Mouse (Mus musculus) midbrain, embryonic 12.5 days (tissue): ENCODE data around the gene Plcb3. TPM values are rescaled to one million over a fixed set of nuclear protein-coding genes. Genes with fewer than 3 reads are reported as not detected.

Experiments used
- ATAC-seq: fragments of 200-750 bp; cut with Nextera tagmentation; 2 replicates; pipeline ENCODE4 v1.8.0; 2017; ENCODE audit warnings: low read depth, moderate TSS enrichment, moderate library complexity; ENCODE audit not compliant: low FRiP score
- H3K27ac ChIP-seq: fragments of 300-500 bp; sonication (generic); replicated peaks from 2 replicates; pipeline ENCODE4 v1.5.1; 2016; ENCODE audit warnings: mild to moderate bottlenecking
- H3K27me3 ChIP-seq: fragments of 300-500 bp; sonication (generic); 2 replicates; pipeline ENCODE4 v1.6.1; 2016; ENCODE audit warnings: mild to moderate bottlenecking
- H3K36me3 ChIP-seq: fragments of 300-500 bp; sonication (generic); 2 replicates; pipeline ENCODE4 v1.6.1; 2016
- H3K4me1 ChIP-seq: fragments of 300-500 bp; sonication (generic); 2 replicates; pipeline ENCODE4 v1.6.1; 2016
- H3K4me2 ChIP-seq: fragments of 300-500 bp; sonication (generic); replicated peaks from 2 replicates; pipeline ENCODE4 v1.6.1; 2016; ENCODE audit warnings: mild to moderate bottlenecking, moderate library complexity
- H3K4me3 ChIP-seq: fragments of 300-500 bp; sonication (generic); 2 replicates; pipeline ENCODE4 v1.5.1; 2016; ENCODE audit warnings: mild to moderate bottlenecking
- H3K9ac ChIP-seq: fragments of 300-500 bp; sonication (generic); replicated peaks from 2 replicates; pipeline ENCODE4 v1.6.1; 2016; ENCODE audit warnings: mild to moderate bottlenecking, moderate library complexity
- H3K9me3 ChIP-seq: fragments of 300-500 bp; sonication (generic); 2 replicates; pipeline ENCODE4 v1.6.1; 2016; ENCODE audit warnings: mild to moderate bottlenecking
- WGBS: fragments of 180-500 bp; shearing (Covaris S2); methylation state at CpG from one replicate; pipeline ENCODE4 v1.1.7; 2016; 5-methylcytosine and 5-hydroxymethylcytosine counted together
- polyA plus RNA-seq: library from polyadenylated mRNA; unstranded; fragments of >200 nt; fragmentation: Nextera tagmentation; extraction: Ambion mirVana; gene quantifications from 2 replicates; pipeline ENCODE4 v1.2.1, GENCODE M21; 2016

The Plcb3 gene
- polyA plus RNA-seq, 1 experiment from 2014 or later: 22.5 TPM

DNA sequence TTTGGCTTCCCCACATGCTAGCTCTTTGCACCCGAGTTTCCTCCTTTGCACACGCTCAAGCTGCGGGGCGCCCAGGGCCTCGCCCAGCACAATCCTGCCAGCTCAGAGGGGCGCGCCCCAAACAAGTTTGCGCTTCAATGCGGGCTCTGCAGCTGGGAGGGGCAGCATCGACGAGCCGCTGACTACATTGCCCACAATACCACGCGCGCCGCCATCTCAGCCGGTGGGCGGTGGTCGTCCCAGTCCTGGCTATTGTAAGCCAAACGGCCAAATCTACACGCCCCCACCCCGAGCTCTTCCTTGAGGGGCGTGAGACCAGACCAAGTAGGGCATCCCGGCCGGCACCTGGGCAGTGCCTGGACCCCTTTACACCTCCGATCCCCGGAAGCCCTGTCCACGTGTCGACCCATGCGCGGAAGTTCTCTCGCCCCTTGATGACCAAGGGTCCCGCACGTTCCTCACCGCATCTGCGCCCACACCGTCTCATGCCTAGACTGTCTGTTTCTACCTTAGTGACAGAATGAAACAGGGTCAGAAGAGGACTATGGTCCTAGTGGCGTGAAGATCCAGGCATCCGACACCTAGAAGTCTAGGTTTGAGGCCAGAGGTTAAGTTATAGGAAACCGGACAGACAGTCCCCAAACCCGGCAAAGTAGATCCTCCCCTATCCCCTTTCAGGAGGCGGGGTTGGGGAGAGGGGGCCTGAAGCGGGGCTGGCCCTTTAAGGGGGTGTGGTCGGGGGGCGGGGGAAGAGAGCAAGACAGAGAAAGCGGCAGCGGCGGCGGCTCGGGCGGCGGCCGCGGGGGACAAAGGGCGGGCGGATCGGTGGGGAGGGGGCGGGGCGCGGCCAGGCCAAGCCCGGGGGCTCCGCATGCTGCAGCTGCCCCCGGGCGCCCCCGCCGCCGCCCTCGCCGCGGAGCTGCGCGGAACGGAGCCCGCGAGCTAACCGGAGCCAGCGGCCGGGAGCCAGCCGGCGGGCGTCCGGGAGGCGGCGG is 1.8 kb downstream of the Plcb3 start, which contains the start of gene Ppp1r14b:
Ppp1r14b (plus strand) TSS at position 758 of the 995 bp plus-strand sequence.
- Histone ChIP-seq H3K27me3 (peaks cover 37% of the 10 kb centered on the region), H3K9me3 (no peaks in the 10 kb centered on the region), H3K27ac (peak within 1 kb of the TSS; percentile 95), H3K9ac (peak within 1 kb of the TSS; percentile 92), H3K4me2 (peak within 1 kb of the TSS; percentile 94), H3K36me3 (peaks cover 19% of the 10 kb centered on the region), H3K4me1 (peaks cover 58% of the 10 kb centered on the region), H3K4me3 (peak within 1 kb of the TSS; percentile 78)
- ATAC-seq: peak; percentile 69
- under 1% methylated on average over 76 of the region's 84 CpGs for WGBS

DNA sequence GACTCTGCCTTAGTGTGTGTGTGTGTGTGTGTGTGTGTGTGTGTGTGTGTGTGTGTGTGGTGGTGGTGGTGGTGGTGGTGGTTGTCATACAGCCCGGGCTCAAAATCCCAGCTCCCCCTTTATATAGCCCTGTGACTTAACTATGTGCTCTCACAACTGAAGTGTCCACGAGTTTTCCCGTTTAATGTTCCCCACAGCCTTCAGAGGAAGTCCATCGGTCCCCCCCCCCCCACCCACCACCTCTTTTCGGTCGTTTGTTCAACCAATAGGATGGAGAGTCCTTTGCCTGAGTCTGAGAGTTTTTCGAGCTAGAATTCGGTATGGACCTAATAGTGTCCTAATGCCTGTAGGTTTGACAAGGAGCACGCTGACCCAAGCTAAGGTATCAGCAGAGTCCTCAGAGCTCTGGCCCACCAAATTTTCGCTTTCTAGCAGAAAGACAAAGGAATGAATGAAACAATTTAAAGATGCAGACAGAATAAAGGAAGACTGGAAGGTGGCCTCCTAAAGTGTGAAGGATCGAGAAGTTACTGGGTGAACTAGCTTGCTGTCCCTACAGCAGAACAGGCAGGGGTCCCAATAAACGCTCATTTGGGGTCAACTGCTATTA is 2.6 kb downstream of the Plcb3 start:
- no peak for ATAC-seq
- H3K27me3 ChIP-seq: peaks cover 45% of the 10 kb centered on the region
- H3K4me3 ChIP-seq: peak overlapping the region; percentile 78
- peak overlapping the region; percentile 95; the same call in 1 of the 2 replicates for H3K27ac ChIP-seq
- H3K9ac ChIP-seq: peak overlapping the region; percentile 92
- H3K36me3 ChIP-seq: peaks cover 19% of the 10 kb centered on the region
- peak overlapping the region; percentile 94 for H3K4me2 ChIP-seq
- WGBS: 36% methylated on average over 11 of the region's 12 CpGs
- H3K9me3 ChIP-seq: no peaks in the 10 kb centered on the region
- peaks cover 56% of the 10 kb centered on the region for H3K4me1 ChIP-seq

DNA sequence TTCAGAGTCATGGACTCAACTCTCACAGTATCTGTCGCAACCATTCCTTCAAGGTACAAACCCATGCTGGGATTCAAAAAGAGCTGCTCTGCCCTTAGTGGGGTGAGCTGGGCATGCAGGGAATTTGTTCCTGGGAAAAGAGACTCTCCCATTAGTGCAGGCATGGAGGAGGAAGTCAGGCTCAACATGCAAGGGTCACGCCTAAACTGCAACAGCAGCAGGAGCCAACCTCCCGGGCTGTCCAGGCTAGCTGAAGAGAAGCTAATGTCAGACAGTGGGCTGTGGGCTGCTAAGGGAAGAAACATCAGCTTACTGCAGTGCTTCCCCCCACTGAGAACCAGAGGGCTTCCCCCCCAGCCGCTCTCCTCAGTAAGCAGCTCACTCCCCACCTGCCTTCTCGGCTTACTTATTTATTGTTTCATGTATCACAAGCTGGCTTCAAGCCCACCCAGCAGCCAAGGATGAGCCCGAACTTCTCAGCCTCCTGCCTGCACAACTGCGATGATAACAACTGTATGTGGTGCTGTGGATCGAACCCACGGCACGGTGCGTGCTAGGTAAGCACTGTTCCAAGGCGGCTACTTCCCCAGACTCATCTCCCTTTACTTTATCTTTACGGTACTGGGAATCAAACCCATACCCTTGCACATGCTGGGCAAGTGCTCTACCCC is 3.9 kb downstream of the Plcb3 start:
- Histone ChIP-seq H3K9ac (no peak overlapping the region), H3K4me2 (no peak overlapping the region), H3K4me3 (no peak overlapping the region), H3K27me3 (peaks cover 57% of the 10 kb centered on the region), H3K4me1 (peaks cover 43% of the 10 kb centered on the region), H3K27ac (no peak overlapping the region), H3K9me3 (no peaks in the 10 kb centered on the region), H3K36me3 (peaks cover 9% of the 10 kb centered on the region)
- no peak for ATAC-seq
- 81% methylated on average over 13 of the region's 13 CpGs for WGBS

DNA sequence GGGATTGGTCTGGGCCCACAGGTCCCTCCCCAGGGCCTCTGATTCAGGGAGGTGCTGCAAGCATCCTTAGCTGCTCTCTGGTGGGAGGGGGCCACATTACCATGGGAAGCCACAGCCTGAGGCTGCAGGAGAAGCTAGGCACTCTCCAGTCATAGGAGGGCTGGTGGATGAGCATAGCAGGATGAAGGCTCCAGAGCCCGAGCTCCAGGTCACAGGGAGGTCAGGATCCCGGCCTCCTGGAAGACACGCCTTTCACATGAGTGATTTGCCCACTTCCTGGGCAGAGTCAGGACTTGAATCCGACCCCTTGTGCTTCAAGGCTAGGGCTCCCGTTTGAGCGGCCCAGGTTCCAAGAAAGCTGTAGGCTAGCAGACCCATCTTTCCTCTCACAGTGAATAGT is 4.6 kb downstream of the Plcb3 start:
- H3K9ac ChIP-seq: no peak overlapping the region
- WGBS: 51% methylated on average over 6 of the region's 6 CpGs
- peaks cover 37% of the 10 kb centered on the region for H3K4me1 ChIP-seq
- H3K4me2 ChIP-seq: no peak overlapping the region
- H3K9me3 ChIP-seq: no peaks in the 10 kb centered on the region
- peaks cover 57% of the 10 kb centered on the region for H3K27me3 ChIP-seq
- no peak overlapping the region for H3K27ac ChIP-seq
- H3K4me3 ChIP-seq: no peak overlapping the region
- 0 out of 2 replicates have a peak, but pooled peaks cover 3% of the 10 kb centered on the region for H3K36me3 ChIP-seq
- ATAC-seq: no peak

DNA sequence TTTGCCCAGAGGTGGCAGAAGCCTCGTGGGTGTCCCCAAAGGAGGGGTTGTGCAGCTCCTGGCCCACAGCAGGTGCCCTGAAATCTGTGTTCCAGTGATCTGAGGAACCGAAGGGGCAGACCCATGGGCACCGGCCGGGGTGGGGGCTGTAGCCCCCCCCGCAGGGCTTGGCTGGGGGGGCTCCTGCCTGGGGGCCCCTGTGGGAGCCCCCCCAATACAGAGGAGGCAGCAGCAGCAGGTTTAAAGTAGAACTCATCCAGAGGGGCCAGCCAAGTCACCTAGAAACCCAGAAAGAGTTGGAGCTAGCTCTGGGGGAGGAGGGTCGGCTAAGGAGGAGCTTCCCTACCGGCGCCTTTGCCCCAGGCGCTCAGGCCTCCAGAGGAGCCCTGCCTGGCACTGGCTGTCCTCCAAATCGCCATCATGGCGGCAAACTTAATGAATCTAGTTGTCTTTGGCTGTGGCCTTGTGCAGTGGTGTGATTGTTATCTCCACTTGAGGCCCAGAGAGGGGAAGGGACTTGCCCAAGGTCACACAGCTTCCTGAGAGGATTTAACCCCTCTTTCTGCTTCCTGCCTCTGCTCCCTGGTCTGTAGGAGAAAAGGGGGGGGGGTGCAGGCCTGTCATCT is 5.7 kb downstream of the Plcb3 start:
- H3K27me3 ChIP-seq: peaks cover 57% of the 10 kb centered on the region
- H3K9me3 ChIP-seq: no peaks in the 10 kb centered on the region
- H3K36me3 ChIP-seq: no peaks in the 10 kb centered on the region
- WGBS: 21% methylated on average over 11 of the region's 11 CpGs
- peaks cover 28% of the 10 kb centered on the region for H3K4me1 ChIP-seq
- H3K4me2 ChIP-seq: peak overlapping the region; percentile 53; the same call in 1 of the 2 replicates
- no peak overlapping the region for H3K9ac ChIP-seq
- H3K4me3 ChIP-seq: peak overlapping the region; percentile 44
- no peak for ATAC-seq
- H3K27ac ChIP-seq: no peak overlapping the region

DNA sequence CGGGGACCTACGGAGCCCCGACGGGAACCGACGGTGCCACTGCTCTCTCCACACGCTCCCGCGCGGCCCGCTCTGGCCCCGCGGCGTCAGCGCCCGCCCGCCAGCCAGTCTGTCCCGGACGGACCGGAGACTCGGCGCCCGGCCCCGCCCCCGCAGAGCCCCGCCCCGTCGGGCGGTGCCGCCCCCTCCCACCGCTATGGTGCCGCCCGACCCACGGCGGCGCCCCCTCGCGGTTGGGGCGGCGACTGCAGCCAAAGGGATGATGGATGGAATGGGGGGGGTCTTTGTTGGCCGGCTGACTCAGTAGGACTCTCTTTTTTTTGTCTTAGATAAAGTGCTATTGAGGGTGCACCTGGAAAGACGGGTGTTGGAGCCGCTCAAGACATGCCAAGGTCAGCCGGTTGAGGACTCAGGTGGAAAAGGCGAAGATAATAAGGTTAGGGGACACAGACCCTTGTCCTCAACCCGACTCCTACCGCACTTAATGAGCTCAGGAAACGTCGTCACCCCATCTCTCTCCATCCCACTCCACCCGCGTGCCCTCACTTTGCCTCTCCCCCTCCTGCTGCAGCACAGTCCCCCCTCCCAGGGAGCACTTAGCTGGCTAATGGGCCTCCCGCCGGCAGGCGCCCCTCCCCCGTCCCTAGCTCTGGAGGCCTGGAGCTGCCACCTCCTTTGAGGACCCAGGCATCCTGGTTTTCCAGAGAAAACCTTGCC is 6.4 kb downstream of the Plcb3 start:
- ATAC-seq: 0 out of 2 replicates have a peak, but pooled peaks have one; percentile 25
- Histone ChIP-seq H3K36me3 (no peaks in the 10 kb centered on the region), H3K9ac (peak overlapping the region; percentile 31; the same call in 1 of the 2 replicates), H3K9me3 (no peaks in the 10 kb centered on the region), H3K4me1 (peaks cover 28% of the 10 kb centered on the region), H3K4me3 (peak overlapping the region; percentile 44), H3K4me2 (peak overlapping the region; percentile 53), H3K27me3 (peaks cover 57% of the 10 kb centered on the region), H3K27ac (no peak overlapping the region)
- WGBS: 1% methylated on average over 55 of the region's 55 CpGs

DNA sequence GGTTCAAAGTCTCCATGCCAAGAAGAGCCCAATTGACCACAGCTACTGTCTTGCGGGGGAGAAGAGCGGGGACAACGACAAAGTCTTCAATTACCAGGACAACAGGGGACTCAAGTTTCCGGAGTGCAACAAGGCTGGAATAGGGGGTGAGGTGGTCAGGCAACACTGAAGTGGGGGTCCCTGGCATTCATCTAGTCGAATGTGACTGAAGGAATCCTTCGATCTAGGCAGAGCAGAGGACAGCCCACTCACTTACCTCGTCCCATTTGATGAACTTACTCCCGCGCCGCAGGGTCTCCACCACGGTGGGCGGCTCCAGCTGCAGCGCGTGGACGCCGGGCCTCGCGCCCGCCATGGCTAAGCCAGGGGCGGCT is 7.0 kb downstream of the Plcb3 start:
- Histone ChIP-seq H3K9ac (peak overlapping the region; percentile 31; the same call in 1 of the 2 replicates), H3K27me3 (peaks cover 57% of the 10 kb centered on the region)

DNA sequence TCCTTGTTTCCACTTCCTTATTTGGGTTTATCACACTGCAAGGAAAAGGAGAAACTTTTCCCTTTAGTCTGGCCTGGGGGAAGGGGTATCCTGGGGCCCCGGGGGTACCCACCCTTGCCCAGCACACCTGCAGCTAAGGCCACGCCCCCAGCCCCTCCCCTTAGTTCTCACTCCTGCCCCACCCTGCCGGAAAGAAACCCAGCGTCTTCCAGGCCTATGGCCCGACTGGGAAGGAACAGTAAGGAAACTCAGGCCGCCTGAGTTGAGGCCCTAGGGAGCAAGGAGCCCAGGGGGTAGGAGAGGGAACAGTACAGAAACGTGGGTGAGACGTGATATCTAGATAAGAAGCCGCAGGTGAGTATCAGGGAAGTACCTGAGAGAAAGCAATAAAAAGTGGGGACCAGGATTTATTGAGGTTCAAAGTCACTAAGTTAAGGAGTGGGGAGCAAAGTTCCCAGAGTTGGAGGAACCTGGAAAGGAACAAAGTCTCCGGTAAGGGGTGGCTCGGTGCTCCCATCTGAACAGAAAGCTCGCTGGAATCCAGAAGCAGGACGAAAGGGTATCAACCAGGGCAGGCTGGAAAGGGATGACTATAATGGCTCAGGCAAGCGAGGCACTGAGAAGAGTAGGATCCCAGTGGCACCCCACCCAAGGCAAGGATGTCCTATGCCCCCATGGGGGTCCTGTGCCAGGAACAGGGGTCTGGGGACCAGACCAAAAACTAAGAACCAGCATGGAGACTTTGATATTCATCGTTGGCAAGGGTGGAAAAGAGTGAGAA is 7.6 kb downstream of the Plcb3 start:
- Histone ChIP-seq H3K27me3 (peaks cover 57% of the 10 kb centered on the region), H3K9me3 (no peaks in the 10 kb centered on the region), H3K27ac (no peak overlapping the region), H3K4me1 (peaks cover 23% of the 10 kb centered on the region), H3K4me3 (peak overlapping the region; percentile 44), H3K36me3 (0 out of 2 replicates have a peak, but pooled peaks cover 3% of the 10 kb centered on the region), H3K4me2 (peak overlapping the region; percentile 53), H3K9ac (no peak overlapping the region)
- no peak for ATAC-seq
- WGBS: 15% methylated on average over 15 of the region's 15 CpGs

More for the DNA sequence above, 7.0 kb downstream of the Plcb3 start:
- peak overlapping the region; percentile 53 for H3K4me2 ChIP-seq
- WGBS: under 1% methylated on average over 20 of the region's 20 CpGs
- no peaks in the 10 kb centered on the region for H3K9me3 ChIP-seq
- peaks cover 28% of the 10 kb centered on the region for H3K4me1 ChIP-seq
- ATAC-seq: no peak
- H3K36me3 ChIP-seq: 0 out of 2 replicates have a peak, but pooled peaks cover 2% of the 10 kb centered on the region
- no peak overlapping the region for H3K27ac ChIP-seq
- H3K4me3 ChIP-seq: peak overlapping the region; percentile 44

DNA sequence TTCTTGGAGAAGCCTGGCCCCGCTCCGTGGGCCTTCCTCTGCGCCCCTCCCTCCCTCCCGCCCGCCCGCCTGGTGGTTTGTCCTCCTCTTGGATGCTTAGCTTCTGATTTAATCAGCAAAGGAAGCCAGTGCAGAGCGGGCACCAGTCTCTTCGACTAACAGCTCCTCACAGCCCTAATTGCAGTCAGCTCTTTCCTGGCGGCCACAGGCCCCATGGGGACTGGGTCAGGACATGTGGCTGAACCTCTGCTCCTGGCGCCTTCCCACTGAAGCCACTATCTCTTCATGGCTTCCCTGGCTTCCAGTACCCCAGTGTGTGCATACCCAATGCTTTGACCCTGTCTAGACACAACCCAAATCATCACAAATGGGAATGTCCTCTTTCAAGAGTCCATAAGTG is 19.8 kb downstream of the Plcb3 start:
- Histone ChIP-seq H3K36me3 (peaks cover 17% of the 10 kb centered on the region), H3K9ac (no peak overlapping the region), H3K27ac (no peak overlapping the region), H3K9me3 (no peaks in the 10 kb centered on the region), H3K4me2 (no peak overlapping the region), H3K27me3 (no peaks in the 10 kb centered on the region), H3K4me3 (no peak overlapping the region), H3K4me1 (peaks cover 13% of the 10 kb centered on the region)
- ATAC-seq: no peak
- 79% methylated on average over 10 of the region's 10 CpGs for WGBS

DNA sequence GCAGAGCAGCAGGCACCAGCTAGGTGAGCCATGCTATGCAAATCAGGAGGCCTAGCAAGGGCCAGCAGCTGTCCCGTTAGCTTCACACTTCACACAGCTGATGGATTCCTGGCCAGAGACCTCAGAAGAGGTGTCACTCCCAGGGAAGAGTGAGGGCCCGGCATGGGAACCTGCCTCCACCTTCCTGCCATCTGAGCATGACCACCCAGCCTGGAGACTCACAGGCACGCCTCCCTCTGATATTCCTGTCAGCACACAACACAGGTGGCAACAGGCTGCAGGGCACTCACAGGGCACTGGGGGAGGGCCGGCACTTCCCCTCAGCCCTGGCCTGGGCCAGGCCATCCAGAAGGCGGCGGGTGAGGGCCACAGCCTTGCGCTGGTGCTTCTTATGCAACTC is 20.8 kb downstream of the Plcb3 start:
- no peak for ATAC-seq
- no peak overlapping the region for H3K9ac ChIP-seq

More for the DNA sequence above, 20.8 kb downstream of the Plcb3 start:
- H3K27ac ChIP-seq: no peak overlapping the region
- no peak overlapping the region for H3K4me2 ChIP-seq
- no peaks in the 10 kb centered on the region for H3K9me3 ChIP-seq
- peaks cover 15% of the 10 kb centered on the region for H3K36me3 ChIP-seq
- H3K4me1 ChIP-seq: peaks cover 14% of the 10 kb centered on the region
- WGBS: 88% methylated on average over 7 of the region's 7 CpGs
- no peaks in the 10 kb centered on the region for H3K27me3 ChIP-seq
- no peak overlapping the region for H3K4me3 ChIP-seq
